Mouse (Mus musculus): ENCODE results near the gene Nol8.

DNA sequence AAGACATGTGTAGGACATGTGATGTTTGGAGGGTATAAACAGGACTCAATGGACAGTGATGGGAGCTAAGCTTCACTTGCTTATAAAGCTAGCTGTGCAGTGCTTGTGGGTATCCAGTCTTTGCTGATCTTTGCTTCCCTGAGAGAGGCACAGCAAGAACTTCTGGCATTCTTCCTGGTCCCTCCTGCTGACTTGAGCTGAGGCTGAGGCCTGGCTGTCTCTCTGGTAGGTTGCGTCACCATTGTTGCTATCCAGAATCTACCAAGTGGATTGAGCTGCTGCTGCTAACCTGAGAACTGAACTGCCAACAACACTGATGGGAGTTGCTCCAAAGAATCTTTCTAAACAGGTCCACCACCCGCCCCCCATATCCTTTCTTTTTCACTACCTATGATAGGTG is 23.8 kb upstream of the Nol8 start:
- TF ChIP-seq POLR2A (IDR thresholded peaks at IDR 0.05; ENCODE audit: control insufficient read depth, low read depth, low read length) = no peak
- no peak for TF ChIP-seq CTCF (IDR thresholded peaks at IDR 0.05; ENCODE audit: control insufficient read depth, insufficient read depth, insufficient replicate concordance, low read depth, low read length)

Measured in testis, adult 2 months (tissue).